Mouse (Mus musculus) spleen, postnatal 4 days (tissue): Measurements from ENCODE around the gene Nup210l.

Experiments
- DNase-seq, 2 experiments: peaks; one replicate each; pipeline ENCODE4 v3.0.0; 2022; ENCODE audit warnings: low spot score in 2 of 2

Gene Nup210l

DNA sequence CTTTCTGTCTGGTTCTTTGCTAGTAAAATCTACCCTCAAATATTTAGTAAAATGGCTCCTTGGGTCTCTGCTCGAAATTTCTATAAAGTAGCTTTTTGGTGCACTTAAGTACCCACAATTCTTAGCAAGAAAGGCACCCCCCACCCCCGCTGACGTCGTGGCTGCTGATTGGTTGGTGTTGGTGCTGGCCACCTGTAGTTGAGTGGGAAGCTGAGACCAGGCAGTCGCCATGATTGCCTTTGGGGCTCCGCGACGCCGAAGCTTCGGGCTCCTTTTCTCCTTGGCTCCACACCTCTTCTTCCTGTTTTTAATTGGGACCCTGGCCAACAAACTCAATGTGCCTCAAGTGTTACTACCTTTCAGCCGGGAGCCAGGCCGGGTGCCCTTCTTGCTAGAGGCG is at the start of gene Nup210l:
TSS of gene Nup210l (plus strand) at position 195 of the 400 bp plus-strand sequence.
- DNase-seq, result no peak

DNA sequence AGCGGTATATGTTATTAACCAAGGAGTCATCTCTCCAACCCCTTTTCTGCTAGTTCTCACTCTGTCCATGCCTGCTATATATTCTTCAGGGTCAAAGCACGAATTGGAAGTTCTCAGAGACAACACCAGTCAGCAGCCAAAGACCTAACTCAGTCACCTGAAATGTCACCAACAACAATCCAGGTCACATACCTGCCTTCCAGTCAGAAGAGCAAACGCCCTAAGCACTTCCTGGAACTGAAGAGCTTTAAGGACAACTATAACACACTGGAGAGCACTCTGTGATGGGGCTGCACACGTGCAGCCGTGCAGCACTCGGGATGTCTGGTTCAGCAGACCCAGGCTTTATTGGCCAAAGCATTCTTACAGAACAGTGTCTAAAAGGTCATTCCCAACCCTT is 42.4 kb upstream of the Nup210l start:
- DNase-seq, result no peak

DNA sequence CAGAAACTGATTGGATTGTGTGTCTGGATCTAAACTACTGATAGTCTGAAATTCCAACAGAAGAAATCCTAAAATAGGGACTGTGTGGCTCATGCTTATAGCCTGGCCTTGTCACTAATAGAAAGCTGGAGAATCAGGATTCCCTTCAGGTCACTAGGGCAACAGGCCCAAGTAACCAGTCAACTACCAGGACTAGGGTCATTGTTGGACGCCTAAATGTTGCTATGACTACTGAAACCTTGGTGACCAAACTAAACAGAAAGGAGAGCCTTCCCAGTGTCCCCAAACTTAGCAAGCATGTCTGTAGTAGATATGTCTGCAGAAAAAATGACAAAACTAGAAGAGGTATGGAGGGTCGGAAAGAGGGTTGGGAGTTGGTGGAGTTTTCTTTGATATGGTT is 41.4 kb upstream of the Nup210l start:
- no peak for DNase-seq

DNA sequence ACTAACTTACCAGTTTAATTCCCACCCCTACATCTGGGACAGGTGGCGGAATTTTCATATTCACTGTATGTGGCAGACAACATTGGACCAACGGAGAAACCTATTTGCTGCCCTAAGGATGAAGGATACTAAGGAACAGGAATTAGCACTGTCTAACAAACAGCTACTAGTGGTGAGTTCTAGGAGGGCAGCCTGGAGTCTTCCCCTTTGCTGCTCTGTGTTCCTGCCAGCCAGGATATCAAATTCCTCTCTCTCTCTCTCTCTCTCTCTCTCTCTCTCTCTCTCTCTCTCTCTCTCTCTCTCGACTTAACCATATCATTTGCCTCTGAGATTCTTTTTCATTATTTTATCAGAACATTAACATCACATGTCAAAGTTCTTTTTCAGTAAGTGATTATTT is 39.5 kb upstream of the Nup210l start:
- no peak for DNase-seq

DNA sequence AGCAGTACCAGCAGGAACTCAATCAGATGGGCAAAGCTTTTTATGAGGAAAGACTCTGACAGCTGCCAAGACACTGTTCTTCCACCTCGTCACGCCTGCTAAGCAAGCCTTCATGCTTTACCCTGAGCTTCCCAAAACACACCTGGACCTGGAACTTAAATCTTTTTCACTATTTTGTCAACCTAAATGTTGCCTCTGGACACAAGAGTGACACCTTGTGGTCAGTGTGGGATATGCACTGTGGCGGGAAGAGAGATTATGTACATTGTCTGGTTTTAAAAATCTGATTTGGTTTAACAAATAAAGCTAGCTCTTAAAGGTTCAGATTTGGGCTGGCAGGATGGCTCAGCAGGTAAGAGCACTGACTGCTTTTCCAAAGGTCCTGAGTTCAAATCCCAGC is 38.4 kb upstream of the Nup210l start:
- peak; percentile 55 to 82 for DNase-seq

DNA sequence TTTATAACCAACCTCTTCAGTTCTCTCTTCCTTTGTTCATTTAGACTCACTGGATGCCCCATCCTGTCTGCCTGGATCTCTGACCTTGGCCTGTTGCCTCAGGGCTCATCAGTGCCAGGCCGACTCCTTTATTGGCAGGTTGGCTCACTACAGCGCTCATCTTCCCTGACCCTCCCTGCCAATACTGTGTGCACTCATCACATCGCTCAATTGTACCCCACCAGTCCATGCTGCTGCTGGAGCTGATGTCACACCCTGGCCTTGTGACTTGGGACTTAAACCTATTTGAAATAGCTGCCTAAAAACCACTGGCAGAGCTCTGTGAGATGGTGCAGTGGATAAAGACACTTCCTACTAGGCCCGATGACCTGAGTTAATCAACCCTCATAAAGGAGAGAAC is 36.1 kb upstream of the Nup210l start:
- DNase-seq, result no peak

DNA sequence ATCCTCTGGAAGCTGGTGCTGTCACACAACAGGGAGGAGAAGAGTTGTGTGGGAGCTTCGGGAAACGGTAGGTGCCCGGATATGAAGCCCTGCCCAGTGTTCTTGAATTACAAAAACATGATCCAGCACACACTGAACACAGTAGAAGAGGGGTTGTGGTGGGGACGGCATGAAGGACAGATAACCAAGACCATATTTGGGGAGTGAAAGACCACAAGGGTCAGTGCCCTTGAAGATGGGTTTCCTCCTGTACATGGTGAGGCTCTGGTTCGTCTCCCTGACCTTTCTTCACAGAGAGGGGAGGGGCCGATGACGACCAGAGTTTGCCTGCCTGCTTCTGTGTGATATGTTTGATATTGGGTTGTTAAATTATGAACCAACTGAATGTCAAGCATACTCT is 34.2 kb upstream of the Nup210l start:
- no peak for DNase-seq

DNA sequence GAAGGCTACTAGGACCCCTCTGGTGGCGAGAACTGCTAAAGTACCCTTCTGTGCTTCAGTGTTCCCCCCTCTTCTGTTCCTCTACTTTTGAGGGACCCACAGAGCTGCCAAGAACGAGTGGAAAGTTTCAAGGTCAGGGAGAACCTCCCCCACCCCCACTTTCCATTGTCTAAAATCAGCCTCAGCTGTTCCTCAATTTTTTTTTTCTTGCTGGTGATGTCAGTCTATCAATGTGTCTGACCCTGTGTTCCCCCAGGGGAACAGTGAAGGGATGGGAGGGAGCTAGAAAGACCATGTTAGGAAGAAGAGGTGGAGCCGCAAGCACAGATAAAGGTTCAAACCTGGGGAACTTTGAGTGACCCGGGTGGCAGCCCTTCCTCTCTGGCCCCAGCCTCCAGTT is 31.6 kb upstream of the Nup210l start, which contains the start of gene Tpm3:
TSS of gene Tpm3 (plus strand) at position 356 of the 400 bp plus-strand sequence.
- no peak for DNase-seq

DNA sequence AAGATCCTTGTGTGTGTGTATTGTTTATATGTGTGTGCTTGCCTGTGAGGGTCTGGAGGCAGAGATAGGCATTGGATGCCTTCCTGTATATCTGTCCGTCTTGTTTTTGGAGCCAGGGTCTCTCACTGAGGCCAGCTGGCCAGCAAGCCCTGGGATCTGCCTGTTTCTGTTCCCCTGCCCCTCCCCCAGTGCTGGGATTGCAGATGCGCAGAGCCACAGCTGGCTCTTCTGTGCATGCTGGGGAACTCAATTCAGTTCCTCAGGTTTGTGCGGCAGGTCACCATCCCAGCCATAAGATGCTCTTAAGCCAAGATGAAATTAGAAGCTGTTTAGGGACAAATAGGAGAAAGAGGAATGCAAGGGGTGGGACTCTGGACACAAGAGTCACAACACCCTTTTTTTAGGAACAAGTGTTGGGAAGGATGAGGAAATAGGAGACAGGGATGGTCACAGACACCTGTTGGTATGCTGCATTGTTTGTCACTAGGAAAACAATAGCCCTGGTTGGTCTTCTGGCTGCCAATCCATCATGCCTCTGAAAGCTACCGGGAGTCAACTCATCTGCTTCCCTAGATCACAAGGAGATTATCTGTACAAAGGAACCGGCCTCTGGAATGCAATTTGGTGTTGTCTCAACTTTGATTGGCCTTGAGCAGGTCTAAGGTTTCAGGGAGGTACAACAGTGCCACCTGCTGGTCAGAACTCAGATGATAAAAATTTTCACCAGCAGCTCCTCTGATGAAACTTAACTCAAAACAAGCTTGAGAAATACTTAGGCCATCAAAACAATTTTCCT is 26.8 kb upstream of the Nup210l start:
- peak; percentile 79 to 93 for DNase-seq

DNA sequence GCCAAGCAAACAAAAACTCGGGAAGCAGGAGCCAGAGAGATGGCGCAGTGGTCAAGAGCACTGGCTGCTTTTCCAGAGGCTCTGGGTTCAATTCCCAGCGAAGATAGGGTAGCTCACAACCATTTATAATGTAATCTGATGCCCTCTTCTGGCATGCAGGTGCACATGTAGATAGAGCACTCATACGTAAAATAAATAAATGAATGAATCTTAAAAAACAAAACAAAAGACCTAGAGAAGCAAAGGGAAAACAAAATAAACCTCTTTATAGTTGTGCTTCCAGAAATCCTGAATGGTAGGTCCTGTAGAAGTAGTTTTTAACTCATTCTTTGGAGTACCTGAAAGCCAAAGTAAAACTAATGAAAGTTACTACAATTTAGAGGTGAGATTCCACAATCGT is 25.7 kb upstream of the Nup210l start:
- DNase-seq, result no peak

DNA sequence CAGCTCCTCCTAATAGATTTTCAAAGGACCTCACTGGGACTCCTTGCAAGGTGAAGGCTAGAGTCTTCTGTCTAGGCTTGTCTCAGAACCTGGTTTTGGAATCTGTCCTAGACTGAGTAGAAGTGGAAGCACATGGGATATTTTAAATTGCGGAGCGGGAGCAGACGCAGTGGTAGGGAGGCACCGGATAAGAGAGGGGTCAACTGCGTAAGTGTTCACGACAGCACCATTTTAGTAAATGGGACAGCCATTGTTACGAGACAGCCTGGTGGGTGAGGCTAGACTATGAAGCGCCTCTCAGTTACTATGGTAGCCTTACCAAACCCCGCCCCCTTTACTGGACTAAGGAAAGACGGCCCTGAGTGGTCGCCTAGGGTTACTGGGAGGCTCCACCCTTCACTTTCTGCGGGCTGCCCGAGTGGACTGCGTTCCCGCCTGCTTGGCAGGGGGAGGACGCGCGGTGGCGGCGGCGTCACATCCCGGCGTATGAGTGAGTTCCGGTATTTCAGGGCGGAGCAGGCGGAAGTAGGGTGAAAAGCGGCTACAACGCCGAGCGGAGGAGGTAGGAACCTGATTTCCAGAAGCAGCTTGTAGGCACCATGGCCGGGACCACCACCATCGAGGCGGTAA is 24.7 kb upstream of the Nup210l start:
- DNase-seq, result peak; percentile 91 to 93

DNA sequence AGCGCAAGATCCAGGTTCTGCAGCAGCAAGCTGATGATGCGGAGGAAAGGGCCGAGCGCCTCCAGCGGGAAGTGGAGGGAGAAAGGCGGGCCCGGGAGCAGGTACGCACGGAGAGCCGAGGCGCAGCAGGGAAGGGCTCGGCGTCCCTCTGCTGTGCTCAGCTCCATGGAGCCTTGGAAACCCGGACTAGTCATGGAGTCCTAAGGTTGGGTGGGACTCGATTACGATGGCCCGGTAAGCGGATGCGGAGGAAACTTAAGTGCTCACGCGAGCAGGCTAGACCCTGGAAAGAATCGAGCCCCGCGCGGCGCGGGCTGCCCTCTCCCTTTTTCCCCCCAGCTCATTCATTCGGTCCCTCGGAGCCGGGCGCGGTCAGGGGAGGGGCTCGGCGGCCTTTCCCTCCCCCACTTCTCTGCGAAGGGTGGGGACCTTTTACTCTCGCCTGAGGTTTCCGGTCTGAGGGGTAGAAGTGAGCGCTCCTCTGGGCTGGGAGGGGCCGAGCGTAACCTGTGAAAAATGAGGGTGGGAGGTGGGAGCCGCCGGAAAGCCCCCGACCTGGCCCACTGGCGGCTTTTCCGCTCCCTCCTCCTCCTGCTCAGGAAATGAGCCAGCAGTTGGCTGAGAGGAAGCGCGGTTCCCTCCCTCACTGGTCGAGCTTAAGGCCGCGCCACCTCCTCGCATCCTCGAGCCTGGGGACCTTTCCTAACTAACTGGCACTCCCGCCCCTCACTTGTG is 24.0 kb upstream of the Nup210l start:
- DNase-seq, result peak; percentile 74 to 86

DNA sequence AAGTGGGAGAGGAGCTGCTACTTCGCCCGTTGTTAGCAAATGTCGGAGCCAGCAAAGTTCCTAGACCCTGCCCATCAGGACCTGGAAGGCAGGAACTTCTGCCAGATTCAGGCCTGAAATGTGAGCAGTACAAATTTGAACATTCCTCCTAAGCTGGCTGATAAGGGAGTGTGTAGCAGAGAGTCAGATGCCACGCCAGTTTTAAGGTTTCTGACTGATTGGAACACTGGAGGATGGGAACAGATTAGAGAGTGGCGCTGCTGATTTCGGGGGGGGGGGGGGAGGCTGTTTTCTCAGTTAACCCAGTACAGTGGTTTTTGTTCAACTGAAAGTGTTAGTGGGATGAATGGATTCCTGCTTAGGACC is 23.5 kb upstream of the Nup210l start:
- no peak for DNase-seq

DNA sequence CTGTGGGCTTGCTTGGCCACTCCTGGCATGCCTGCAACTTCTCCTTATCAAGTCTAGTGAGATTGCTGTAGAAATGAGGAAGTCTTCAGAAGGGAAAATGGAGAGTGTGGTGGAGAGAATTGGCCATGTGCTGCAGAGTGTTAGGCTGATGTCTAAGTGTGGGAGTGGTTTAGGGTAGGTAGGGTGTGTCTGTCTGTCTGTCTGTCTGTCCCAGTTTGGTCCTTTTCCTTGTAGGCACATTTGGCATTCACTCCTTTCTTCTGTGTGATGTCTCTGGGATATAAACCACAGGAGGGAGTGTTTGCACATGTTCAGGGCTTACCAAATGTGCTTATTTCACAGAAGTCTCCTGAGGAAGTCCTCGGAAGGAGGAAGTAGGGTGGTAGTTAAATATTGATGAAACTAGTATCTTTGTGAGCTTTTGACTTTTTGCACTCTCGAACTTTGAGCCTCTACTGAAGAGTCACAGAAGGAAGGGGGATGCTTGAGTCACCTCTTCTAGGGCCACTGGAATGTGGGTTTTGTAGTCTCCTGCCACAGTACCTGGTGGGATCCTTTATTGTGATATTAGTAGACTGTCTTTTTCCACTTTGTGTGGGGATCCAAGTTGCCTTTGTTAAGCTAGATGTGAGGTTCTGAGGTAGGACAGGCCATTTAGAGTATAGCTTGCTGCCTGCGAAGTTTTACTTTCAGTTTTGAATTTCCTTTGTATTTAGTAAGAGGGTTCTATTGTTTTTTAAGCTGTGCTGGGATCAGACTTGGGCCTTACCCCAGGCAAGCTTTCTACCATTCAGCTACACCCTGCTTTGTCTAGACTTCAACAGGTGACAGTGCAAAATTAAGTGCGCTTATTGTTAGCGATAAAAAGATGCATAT is 22.3 kb upstream of the Nup210l start:
- no peak for DNase-seq

DNA sequence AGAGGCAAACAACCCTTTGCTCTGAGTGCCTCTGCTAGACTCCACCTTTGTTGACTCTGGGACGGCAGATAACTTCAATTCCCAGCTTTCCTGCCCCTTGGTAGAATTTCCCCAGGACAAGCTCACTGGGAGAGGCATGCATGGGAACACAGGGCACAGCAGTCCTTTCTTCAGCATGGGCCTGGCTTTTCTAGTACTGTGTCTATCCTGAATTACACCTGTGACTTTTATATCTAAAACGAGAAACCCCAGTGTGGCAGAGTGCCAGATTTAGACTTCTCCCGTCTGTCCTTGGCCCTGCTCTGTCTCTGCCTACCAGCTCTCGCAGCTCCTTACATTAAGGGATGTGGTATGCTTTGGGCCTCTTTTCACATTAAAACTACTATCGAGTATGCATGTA is 20.9 kb upstream of the Nup210l start:
- peak in 1 of 2 experiments; percentile 27 for DNase-seq

DNA sequence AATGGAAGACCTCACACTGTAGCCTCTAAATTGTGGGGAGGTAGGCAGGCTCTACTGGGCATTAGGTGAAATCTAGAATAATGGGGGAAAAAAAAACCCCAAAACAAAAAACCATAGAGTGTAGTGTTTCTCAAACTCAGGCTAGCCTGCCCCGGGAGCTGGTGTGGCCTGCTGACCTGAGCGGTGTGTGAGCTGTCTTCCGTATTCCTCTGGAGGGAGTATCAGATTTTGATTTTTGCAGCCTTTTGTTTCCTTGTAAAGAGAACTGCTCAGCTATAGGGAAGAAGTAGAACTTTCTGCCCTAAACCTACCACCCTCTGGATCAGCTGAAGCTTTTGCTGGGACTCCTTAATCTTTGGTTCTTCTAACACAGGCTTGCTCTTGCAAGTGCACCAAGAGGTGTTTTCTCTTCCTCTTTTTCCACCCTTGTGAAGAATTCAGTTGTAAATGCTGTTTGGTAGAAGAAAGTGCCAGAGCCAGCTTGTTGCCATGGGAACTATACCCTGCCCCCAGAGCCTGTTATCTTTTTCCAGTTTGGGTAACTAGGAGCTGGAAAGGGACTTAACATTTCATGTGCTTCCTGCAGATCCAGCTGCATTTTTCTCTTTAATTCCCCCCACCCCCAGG is 20.1 kb upstream of the Nup210l start:
- DNase-seq, result no peak

DNA sequence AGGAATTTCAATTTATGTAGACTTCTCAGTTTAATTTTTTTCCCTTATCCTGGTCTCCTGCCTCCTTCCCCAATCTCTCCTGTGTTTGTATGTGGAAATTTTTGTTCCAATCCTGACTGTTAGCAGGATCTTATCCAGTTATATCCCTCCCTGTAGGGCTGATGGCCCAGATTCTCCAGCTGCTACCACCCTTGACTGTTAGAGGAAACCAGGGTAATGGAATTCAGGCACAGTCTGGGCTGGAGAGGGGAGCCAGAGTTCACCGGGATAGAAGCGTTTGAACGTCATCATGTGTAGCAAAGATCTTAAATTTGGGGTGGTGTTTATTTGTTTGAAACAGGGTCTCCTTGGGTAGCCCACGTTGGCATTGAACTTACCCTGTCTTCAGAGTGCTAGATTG is 19.1 kb upstream of the Nup210l start:
- DNase-seq, result no peak

DNA sequence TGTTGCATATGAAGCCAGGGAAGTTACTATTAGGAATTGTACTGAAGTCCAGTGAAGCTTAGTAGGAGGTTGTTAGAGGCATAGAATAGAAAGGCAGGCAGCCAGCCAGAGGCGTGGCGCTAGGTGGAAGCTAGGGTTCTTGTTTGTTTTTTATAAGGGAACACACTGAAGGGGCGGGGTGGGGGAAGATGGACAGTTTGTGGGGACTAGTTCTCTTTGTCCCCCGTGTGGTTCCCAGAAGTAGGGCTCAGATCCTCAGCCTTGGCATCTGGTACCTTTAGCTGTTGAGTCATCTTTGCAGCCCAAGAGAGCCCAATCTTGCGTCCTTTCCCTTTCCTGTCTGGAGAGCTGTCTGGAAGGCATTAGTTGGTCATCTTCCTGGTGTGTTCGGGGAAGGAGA is 18.7 kb upstream of the Nup210l start:
- no peak for DNase-seq

DNA sequence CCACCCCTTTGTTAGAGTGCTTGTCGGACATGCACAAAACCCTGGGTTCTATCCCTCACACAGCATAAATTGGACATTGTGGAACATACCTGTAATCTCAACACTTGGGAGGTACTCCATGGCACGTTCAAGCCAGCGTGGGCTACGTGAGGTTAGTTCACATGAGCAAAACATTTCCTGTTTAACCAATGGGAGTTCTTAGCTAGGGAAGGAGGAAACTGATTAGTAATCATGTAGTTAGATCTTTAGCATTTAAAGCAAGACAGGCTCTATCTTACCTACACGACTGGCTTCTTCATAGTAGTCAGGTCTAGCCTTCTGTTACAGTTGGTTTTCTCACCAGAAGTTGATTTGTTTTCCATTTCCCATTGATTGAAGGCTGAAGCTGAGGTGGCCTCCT is 17.9 kb upstream of the Nup210l start:
- DNase-seq, result no peak

DNA sequence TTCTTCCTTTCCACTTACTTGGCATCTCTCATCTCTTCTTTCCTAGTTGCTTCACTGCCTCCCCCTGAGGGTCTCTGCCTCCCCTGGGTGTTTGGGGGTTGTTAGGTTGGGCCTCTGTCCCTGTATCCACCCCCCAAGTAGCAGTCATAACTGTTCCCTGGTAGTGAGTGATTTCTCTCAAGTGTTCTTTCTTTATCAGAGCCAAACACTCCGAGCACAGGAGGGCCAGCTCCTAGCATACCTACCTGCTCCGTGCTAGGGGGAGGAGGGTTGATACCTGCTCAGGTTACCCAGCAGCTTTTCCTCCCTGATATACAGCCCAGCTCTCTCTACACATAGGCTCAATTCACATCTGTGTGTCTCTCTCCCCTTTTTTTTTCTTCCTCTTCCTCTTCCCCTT is 15.3 kb upstream of the Nup210l start:
- DNase-seq, result no peak

DNA sequence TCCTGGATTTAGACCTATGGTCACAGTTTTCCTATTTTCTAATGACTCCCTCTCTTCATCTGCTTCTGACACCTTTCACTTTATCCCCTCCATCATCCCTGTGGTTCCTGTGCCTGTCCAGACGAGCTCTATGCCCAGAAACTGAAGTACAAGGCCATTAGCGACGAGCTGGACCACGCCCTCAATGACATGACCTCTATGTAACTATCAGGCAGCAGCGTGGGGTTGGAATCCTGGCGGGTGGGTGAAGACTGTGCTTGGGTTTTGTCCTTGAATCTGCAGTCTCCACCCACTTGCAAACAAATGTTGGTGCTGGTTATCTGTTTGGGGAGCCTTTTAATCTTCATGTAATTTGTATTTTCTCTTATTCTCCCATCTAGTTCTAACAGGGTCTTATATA is 13.0 kb upstream of the Nup210l start:
- no peak for DNase-seq
